Mouse (Mus musculus) gastrocnemius, postnatal 4 days (tissue): ENCODE measurements around the gene Ifrd1. TPM values are rescaled to one million over a fixed set of nuclear protein-coding genes. Genes with fewer than 3 reads are reported as not detected.
"Not testable (repeated sequence)": the region's sequence is repeated elsewhere in the genome, so short reads cannot be mapped to it uniquely, and the experiment has no call there.

ENCODE experiments used
- DNase-seq, 2 experiments: peaks; one replicate each; pipeline ENCODE4 v3.0.0; 2021 to 2022; ENCODE audit warnings: low spot score in 2 of 2, mixed read lengths in 2 of 2
- microRNA-seq: library from miRNA; unstranded; fragments of <30 nt; microRNA quantifications from one replicate; pipeline ENCODE4 v1.2.0, GENCODE M21; 2021
- total RNA-seq, 2 experiments: library from RNA; stranded (reverse); gene quantifications; 2 replicates each; pipeline ENCODE4 v1.2.3; 2021

Ifrd1 gene
- total RNA-seq, 2 experiments from 2014 or later: 81.3 to 107 TPM

DNA sequence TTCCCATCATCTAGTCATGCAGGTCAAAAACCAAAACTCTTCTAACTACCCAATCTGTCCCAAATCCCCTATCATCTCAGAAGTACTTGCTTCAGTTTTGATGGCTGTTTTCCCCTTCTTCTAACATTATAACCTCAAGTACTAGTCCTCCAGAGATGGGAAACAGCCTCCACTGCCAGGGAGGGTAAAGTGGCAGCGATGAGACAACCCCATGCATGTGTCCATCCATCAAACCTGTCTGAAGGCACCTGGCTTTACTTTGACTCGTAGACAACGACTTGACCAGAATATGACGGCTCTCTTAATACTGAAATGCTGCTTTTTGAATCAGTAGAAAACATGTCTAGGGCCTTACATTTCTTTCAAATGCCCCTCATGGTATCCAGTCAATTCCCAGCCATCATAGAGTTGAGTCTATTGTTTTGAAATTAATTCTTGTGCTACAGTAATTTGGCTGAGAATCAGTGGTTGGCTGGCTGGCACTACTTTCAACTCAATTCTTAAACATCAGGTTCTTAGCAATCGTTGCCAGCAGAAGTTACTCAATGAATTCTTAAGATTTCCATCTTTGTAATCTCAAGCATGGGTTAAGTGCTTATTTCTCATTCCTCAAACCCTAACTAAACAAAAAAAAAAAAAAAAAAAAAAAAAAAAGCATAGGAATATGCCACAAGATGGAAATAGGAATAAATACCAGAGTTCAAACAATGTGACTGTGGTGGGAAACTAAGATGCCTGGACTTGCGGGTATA is 47.6 kb downstream of the Ifrd1 start:
- DNase-seq: no peak

- DNase-seq: peak; percentile 24 to 55
Observed at GRCm38 (mm10) chr12:40199795-40200402, 48.4 kb downstream of the Ifrd1 start.

DNA sequence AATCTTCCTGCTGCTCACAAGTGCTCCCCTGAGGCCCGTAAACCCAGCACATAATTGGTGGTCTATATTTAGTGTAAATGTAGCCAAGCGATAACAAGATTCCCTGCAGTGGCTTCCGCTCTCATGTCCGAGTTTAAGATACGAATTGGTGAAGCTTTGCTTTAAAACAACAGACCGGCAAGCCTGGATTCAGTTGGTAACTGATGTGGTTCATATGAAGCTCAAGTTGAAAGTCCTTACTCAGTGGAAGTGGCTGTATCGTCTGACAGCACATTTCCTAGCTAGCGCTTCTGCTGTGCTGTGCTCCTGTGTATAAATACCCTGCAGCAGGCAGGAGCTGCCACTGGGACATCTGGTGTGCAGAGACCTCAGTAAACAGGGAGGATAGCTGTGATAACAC is 49.0 kb downstream of the Ifrd1 start, which contains the start of gene Lsmem1:
TSS of gene Lsmem1 (minus strand) at position 189 of the 400 bp plus-strand sequence.
- DNase-seq: no peak

GRCm38 (mm10) chr12:40198427-40198826 is 49.9 kb downstream of the Ifrd1 start:
- no peak for DNase-seq

- DNase-seq: no peak
Observed at GRCm38 (mm10) chr12:40198019-40198418, 50.3 kb downstream of the Ifrd1 start.

- no peak for DNase-seq
Observed at GRCm38 (mm10) chr12:40197511-40197910, 50.8 kb downstream of the Ifrd1 start.

- no peak for DNase-seq
Observed at GRCm38 (mm10) chr12:40185474-40185873, 62.8 kb downstream of the Ifrd1 start.

- no peak for DNase-seq
Observed at GRCm38 (mm10) chr12:40177089-40177488, 71.2 kb downstream of the Ifrd1 start.

- no peak for DNase-seq
Observed at GRCm38 (mm10) chr12:40176158-40176557, 72.1 kb downstream of the Ifrd1 start.

GRCm38 (mm10) chr12:40175171-40175570 is 73.1 kb downstream of the Ifrd1 start:
- not testable (repeated sequence) for DNase-seq

GRCm38 (mm10) chr12:40171637-40172036 is 76.7 kb downstream of the Ifrd1 start:
- no peak for DNase-seq

GRCm38 (mm10) chr12:40169675-40170074 is 78.6 kb downstream of the Ifrd1 start:
- DNase-seq: no peak

DNA sequence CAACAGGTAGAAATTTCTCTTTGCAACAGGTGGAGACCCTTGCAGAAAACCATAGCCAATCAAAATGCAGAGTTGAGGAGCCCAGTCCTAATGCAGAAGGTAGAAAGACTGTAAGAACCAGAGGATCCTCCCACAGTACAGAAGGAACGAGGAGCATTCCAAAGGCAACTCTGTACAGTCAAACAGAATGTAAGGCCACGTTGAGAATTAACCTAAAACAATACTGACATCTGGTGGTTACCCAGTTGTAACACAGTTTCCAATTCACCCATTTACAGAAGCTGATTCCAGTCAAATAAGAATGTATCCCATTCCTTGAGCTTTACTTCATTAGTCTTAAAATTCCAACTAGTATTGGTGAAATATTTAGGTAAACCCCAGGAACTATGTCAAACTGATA is 83.7 kb downstream of the Ifrd1 start:
- DNase-seq: no peak

DNA sequence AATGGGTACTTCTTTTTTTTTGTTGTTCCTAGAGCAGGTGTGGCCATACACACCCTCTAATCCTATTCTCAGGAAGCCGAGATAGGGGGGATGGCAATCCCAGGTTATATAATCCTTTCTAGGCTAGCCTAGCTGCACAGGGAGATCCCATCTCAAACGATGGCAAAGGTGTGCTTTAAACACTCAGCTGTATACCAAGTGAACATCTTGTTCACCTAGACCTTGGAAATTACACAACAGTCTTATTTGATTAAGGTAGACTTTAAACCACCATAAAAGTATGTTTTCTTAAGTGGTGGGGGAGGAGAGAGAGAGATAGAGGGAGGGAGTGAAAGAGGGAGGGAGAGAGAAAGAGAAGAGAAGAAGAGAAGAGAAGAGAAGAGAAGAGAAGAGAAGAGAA is 87.5 kb downstream of the Ifrd1 start:
- DNase-seq: no peak

DNA sequence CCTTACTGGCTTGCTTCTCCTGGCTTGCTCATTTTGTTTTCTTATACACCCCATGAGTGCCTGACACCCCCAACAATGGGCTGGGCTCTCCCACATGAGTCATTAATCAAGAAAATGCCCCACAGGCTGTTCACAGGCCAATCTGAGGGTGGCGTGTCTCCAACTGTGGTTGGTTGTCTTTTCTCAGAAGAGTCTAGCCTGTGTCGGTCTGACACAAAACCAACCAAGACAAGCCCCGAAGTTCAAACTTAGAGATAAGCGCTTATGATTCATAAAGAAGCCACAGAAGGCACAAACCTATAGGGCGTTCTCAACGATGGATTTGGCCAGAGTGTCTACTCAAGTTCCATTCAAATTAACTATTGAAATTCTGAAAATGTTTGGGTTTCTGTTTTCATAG is 94.1 kb downstream of the Ifrd1 start:
- DNase-seq: no peak

- DNase-seq: no peak
Observed at GRCm38 (mm10) chr12:40152353-40153069, 95.8 kb downstream of the Ifrd1 start.

Small RNAs within 50 kb of the gene (microRNA-seq; reads per million reads assigned to microRNA genes)
- gene Mir1938: not detected

Other genes with a start within 250 kb of the Ifrd1 start
- 10 to 100 TPM; 30.2 to 31.2 TPM for gene Arl4a, start 210.5 kb downstream of the Ifrd1 start, total RNA-seq
- gene Scin, start 114.3 kb downstream of the Ifrd1 start, total RNA-seq: under 1 TPM; 0.34 to 0.49 TPM
- 10 to 100 TPM; 30.7 to 34.1 TPM for gene Lsmem1, start 49.0 kb downstream of the Ifrd1 start, total RNA-seq
- 10 to 100 TPM; 14.8 to 17.9 TPM for gene Zfp277, start 197.4 kb upstream of the Ifrd1 start, total RNA-seq
- gene Dock4, start 197.4 kb upstream of the Ifrd1 start, total RNA-seq: 10 to 100 TPM; 20.7 to 23.4 TPM